ENCODE assay signal across 8 mouse cellular contexts in genomic region chr16:23986871-23987270, GRCm38 (mm10). TPM values are rescaled to one million over a fixed set of nuclear protein-coding genes. Genes with fewer than 3 reads are reported as not detected.
DNase-seq lines count a peak whose midpoint lies in the region; ATAC-seq and TF ChIP-seq lines count a peak whose summit lies in the region.

No protein-coding gene starts in this region.

- no peak overlapping the region for H3K27ac ChIP-seq in lung, embryonic 14.5 days (ENCODE audit: low read depth)
- H3K27ac ChIP-seq in kidney, embryonic 15.5 days, result 0 out of 2 replicates have a peak overlapping the region, but pooled peaks have one; percentile 99
- H3K27ac ChIP-seq in midbrain, embryonic 13.5 days, result no peak overlapping the region

- peaks cover 4% of the 10 kb centered on the region; the same call in 1 of the 2 replicates for H3K4me1 ChIP-seq in lung, embryonic 14.5 days (ENCODE audit: insufficient read depth)
- peaks cover 70% of the 10 kb centered on the region for H3K4me1 ChIP-seq in kidney, embryonic 15.5 days
- H3K4me1 ChIP-seq in midbrain, embryonic 13.5 days (replicated peaks), result peaks cover 50% of the 10 kb centered on the region

- peaks cover 13% of the 10 kb centered on the region; the same call in 1 of the 2 replicates for H3K27me3 ChIP-seq in lung, embryonic 14.5 days (ENCODE audit: insufficient read depth, low read length)
- peaks cover 3% of the 10 kb centered on the region; the same call in 1 of the 2 replicates for H3K27me3 ChIP-seq in kidney, embryonic 15.5 days
- H3K27me3 ChIP-seq in midbrain, embryonic 13.5 days, result peaks cover 41% of the 10 kb centered on the region

- H3K4me3 ChIP-seq in lung, embryonic 14.5 days (ENCODE audit: low read depth, low read length), result peak overlapping the region; percentile 75
- peak overlapping the region; percentile 64 for H3K4me3 ChIP-seq in kidney, embryonic 15.5 days (replicated peaks)
- H3K4me3 ChIP-seq in midbrain, embryonic 13.5 days (replicated peaks), result peak overlapping the region; percentile 69

- ATAC-seq in lung, embryonic 14.5 days (ENCODE audit: insufficient read depth), result no peak
- no peak for ATAC-seq in kidney, embryonic 15.5 days (replicated peaks; ENCODE audit: low FRiP score)
- ATAC-seq in midbrain, embryonic 13.5 days, result no peak

- no peak for TF ChIP-seq CTCF in lung, embryonic 14.5 days (IDR thresholded peaks at IDR 0.05; ENCODE audit: low read depth)

- DNase-seq in lung, embryonic 14.5 days, result peak; percentile 35
- DNase-seq in lung, postnatal 25 days (ENCODE audit: low spot score), result no peak
- peak; percentile 65 to 69 for DNase-seq in cerebellum, adult 18-20 months
- DNase-seq in heart, adult 8-10 months (ENCODE audit: low spot score), result peak; percentile 35
- peak; percentile 41 for DNase-seq in yolk sac, embryonic 10.5 days (ENCODE audit: low spot score)
- no peak for DNase-seq in layer of hippocampus, postnatal 14 days (ENCODE audit: low spot score in 2 of 2)

- no peaks in the 10 kb centered on the region for H3K9me3 ChIP-seq in lung, embryonic 14.5 days (ENCODE audit: low read depth, low read length)
- no peaks in the 10 kb centered on the region for H3K9me3 ChIP-seq in kidney, embryonic 15.5 days (replicated peaks)
- no peaks in the 10 kb centered on the region for H3K9me3 ChIP-seq in midbrain, embryonic 13.5 days

- H3K4me2 ChIP-seq in lung, embryonic 14.5 days, result peak overlapping the region; percentile 93
- H3K4me2 ChIP-seq in kidney, embryonic 15.5 days, result peak overlapping the region; percentile 97
- H3K4me2 ChIP-seq in midbrain, embryonic 13.5 days (replicated peaks), result peak overlapping the region; percentile 91

- H3K36me3 ChIP-seq in lung, embryonic 14.5 days (ENCODE audit: insufficient read depth), result no peaks in the 10 kb centered on the region
- no peaks in the 10 kb centered on the region for H3K36me3 ChIP-seq in kidney, embryonic 15.5 days
- no peaks in the 10 kb centered on the region for H3K36me3 ChIP-seq in midbrain, embryonic 13.5 days

- 1% methylated on average over 17 of the region's 17 CpGs for WGBS in lung, embryonic 14.5 days
- WGBS in kidney, embryonic 15.5 days, result under 1% methylated on average over 17 of the region's 17 CpGs
- WGBS in midbrain, embryonic 13.5 days, result under 1% methylated on average over 17 of the region's 17 CpGs

- H3K9ac ChIP-seq in lung, embryonic 14.5 days, result peak overlapping the region; percentile 84
- H3K9ac ChIP-seq in kidney, embryonic 15.5 days, result peak overlapping the region; percentile 88
- H3K9ac ChIP-seq in midbrain, embryonic 13.5 days (replicated peaks), result peak overlapping the region; percentile 81

RNA-seq across cellular contexts. Expression of gene Gm37419, which starts 1.4 kb away (rescaled TPM):
- not detected in 2 replicates for polyA plus RNA-seq in lung, embryonic 14.5 days (2014; fragmentation: Nextera tagmentation; extraction: Ambion mirVana)
- not detected for total RNA-seq in heart, adult 8-10 months (2022)
- polyA plus RNA-seq in kidney, embryonic 15.5 days (2015; fragmentation: Nextera tagmentation; extraction: Ambion mirVana), result not detected in 2 replicates
- polyA plus RNA-seq in midbrain, embryonic 13.5 days (2015; fragmentation: Nextera tagmentation; extraction: Ambion mirVana), result not detected in 2 replicates
- total RNA-seq in layer of hippocampus, postnatal 14 days (2021), result not detected

RNA-seq across cellular contexts. Expression of gene Bcl6, which starts 1.8 kb away (rescaled TPM):
- polyA plus RNA-seq in lung, embryonic 14.5 days (2014; fragmentation: Nextera tagmentation; extraction: Ambion mirVana), result 1.1 and 1.2 TPM in 2 replicates
- total RNA-seq in heart, adult 8-10 months (2022), result 10 to 100 TPM; 11.6 to 17.5 (median 14.8) TPM
- polyA plus RNA-seq in kidney, embryonic 15.5 days (2015; fragmentation: Nextera tagmentation; extraction: Ambion mirVana), result 0.87 and 0.94 TPM in 2 replicates
- 0.22 and 0.24 TPM in 2 replicates for polyA plus RNA-seq in midbrain, embryonic 13.5 days (2015; fragmentation: Nextera tagmentation; extraction: Ambion mirVana)
- total RNA-seq in layer of hippocampus, postnatal 14 days (2021), result 10 to 100 TPM; 38.0 to 40.8 TPM

RNA-seq across cellular contexts. Expression of gene Rtp2, which starts 54.7 kb away (rescaled TPM):
- not detected in 2 replicates for polyA plus RNA-seq in lung, embryonic 14.5 days (2014; fragmentation: Nextera tagmentation; extraction: Ambion mirVana)
- total RNA-seq in heart, adult 8-10 months (2022), result not detected
- not detected in 2 replicates for polyA plus RNA-seq in kidney, embryonic 15.5 days (2015; fragmentation: Nextera tagmentation; extraction: Ambion mirVana)
- polyA plus RNA-seq in midbrain, embryonic 13.5 days (2015; fragmentation: Nextera tagmentation; extraction: Ambion mirVana), result not detected in 2 replicates
- under 1 TPM; 0.36 to 0.65 TPM for total RNA-seq in layer of hippocampus, postnatal 14 days (2021)

Comparison
In these comparisons a context has a peak if more than half of its experiments do, and no peak if none do; other contexts are left out.
1. DNase-seq: peak in lung, embryonic 14.5 days (single experiment), cerebellum, adult 18-20 months (2 of 2), heart, adult 8-10 months (single experiment) and yolk sac, embryonic 10.5 days (single experiment); none in lung, postnatal 25 days (single experiment) and layer of hippocampus, postnatal 14 days (0 of 2).
2. Peak in every context shown above with its lines, with median percentiles within 50 percentile points of each other: H3K4me2 ChIP-seq, H3K4me3 ChIP-seq and H3K9ac ChIP-seq.